Mouse (Mus musculus) heart, postnatal 0 days (tissue): ENCODE data around the gene Tmcc1.

Experiments used
- CTCF ChIP-seq: IDR thresholded peaks from 2 replicates; pipeline ENCODE4 v1.5.1; 2016; ENCODE audit warnings: antibody characterized with exemption, control low read depth, low read depth
- EP300 ChIP-seq: IDR thresholded peaks from 2 replicates; pipeline ENCODE4 v1.6.1; 2016; ENCODE audit warnings: antibody characterized with exemption, low read depth

DNA sequence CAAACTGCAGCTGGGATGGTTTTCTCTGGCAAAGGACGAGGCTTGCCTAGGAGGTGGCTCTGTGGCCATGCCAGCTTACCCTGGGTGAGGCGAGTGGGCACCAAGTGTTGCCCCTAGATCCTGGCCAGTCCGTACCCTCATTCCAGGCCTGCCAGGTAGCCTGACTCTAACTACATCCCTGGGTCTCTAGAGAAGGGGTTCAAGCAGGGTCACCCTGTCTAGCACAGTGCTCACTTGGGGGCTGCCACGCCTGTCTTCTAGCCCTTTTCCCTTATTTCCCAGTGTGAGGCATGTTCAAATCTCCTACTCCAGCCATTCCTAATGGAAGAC, 187.4 kb downstream of the Tmcc1 start:
- TF ChIP-seq CTCF (no peak), EP300 (no peak)
